Mouse (Mus musculus) stomach, embryonic 15.5 days (tissue): Measurements from ENCODE around the gene Pjvk. TPM values are rescaled to one million over a fixed set of nuclear protein-coding genes. Genes with fewer than 3 reads are reported as not detected.
"Not testable (repeated sequence)": the region's sequence is repeated elsewhere in the genome, so short reads cannot be mapped to it uniquely, and the experiment has no call there.

Experiments
- ATAC-seq: fragments of 200-750 bp; cut with Nextera tagmentation; 2 replicates; pipeline ENCODE4 v1.8.0; 2017; ENCODE audit warnings: low read depth, moderate number of reproducible peaks, moderate TSS enrichment; ENCODE audit not compliant: insufficient read depth, low FRiP score
- H3K27ac ChIP-seq: fragments of 300-500 bp; sonication (generic); 2 replicates; pipeline ENCODE4 v1.5.1; 2015; ENCODE audit warnings: mild to moderate bottlenecking, inconsistent platforms
- H3K27me3 ChIP-seq: fragments of 300-500 bp; sonication (generic); replicated peaks from 2 replicates; pipeline ENCODE4 v1.6.1; 2015; ENCODE audit warnings: inconsistent platforms
- H3K36me3 ChIP-seq: fragments of 300-500 bp; sonication (generic); 2 replicates; pipeline ENCODE4 v1.6.1; 2015; ENCODE audit warnings: inconsistent platforms
- H3K4me1 ChIP-seq: fragments of 300-500 bp; sonication (generic); 2 replicates; pipeline ENCODE4 v1.6.1; 2015; ENCODE audit warnings: inconsistent platforms
- H3K4me2 ChIP-seq: fragments of 300-500 bp; sonication (generic); 2 replicates; pipeline ENCODE4 v1.6.1; 2015; ENCODE audit warnings: mild to moderate bottlenecking, inconsistent platforms
- H3K4me3 ChIP-seq: fragments of 300-500 bp; sonication (generic); replicated peaks from 2 replicates; pipeline ENCODE4 v1.5.1; 2015; ENCODE audit warnings: inconsistent platforms
- H3K9ac ChIP-seq: fragments of 300-500 bp; sonication (generic); 2 replicates; pipeline ENCODE4 v1.6.1; 2015; ENCODE audit warnings: inconsistent platforms
- H3K9me3 ChIP-seq: fragments of 300-500 bp; sonication (generic); 2 replicates; pipeline ENCODE4 v1.6.1; 2016; ENCODE audit warnings: inconsistent platforms
- WGBS: fragments of 180-500 bp; shearing (Covaris S2); methylation state at CpG from one replicate; pipeline ENCODE4 v1.1.7; 2015; 5-methylcytosine and 5-hydroxymethylcytosine counted together
- polyA plus RNA-seq: library from polyadenylated mRNA; unstranded; fragments of >200 nt; fragmentation: Nextera tagmentation; extraction: Ambion mirVana; gene quantifications from 2 replicates; pipeline ENCODE4 v1.2.1, GENCODE M21; 2015

The Pjvk gene
- polyA plus RNA-seq, result 0.21 and 0.32 TPM in 2 replicates

- peak; percentile 99 for ATAC-seq
- Histone ChIP-seq H3K9me3 (no peaks in the 10 kb centered on the region), H3K4me1 (peaks cover 4% of the 10 kb centered on the region; the same call in 1 of the 2 replicates), H3K4me3 (peak within 1 kb of the TSS; percentile 81), H3K27ac (peak within 1 kb of the TSS; percentile 90), H3K36me3 (no peaks in the 10 kb centered on the region), H3K4me2 (peak within 1 kb of the TSS; percentile 92), H3K27me3 (no peaks in the 10 kb centered on the region), H3K9ac (peak within 1 kb of the TSS; percentile 69)
- under 1% methylated on average over 39 of the region's 42 CpGs for WGBS
These were observed at the start of gene Pjvk, which contains the start of gene Prkra for GRCm38 (mm10) chr2:76647883-76648570. Gene Pjvk (plus strand): TSS chr2:76648476. Gene Prkra (minus strand): TSS chr2:76648015.

DNA sequence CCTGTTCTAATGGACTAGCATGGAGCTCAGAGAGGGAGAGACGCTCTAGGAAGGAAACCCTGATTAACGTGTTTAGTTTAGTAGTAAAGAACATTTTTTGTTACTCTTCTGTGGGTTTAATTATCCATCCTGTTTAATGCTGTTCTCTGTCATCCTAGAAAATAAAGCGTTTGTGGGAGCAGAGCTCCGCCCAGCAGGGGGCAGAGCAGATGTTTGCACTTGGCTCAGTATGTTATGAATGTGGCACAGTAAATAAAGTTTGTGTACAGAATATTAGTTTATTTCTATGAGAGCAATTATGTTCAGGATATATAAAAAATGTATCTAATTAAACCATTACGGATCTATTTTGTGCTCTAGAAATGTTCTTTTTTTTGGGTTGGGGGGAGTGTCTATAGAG is 49.1 kb upstream of the Pjvk start:
- Histone ChIP-seq H3K27ac (no peak overlapping the region), H3K4me1 (no peaks in the 10 kb centered on the region), H3K9ac (no peak overlapping the region), H3K9me3 (no peaks in the 10 kb centered on the region), H3K36me3 (no peaks in the 10 kb centered on the region), H3K27me3 (no peaks in the 10 kb centered on the region), H3K4me3 (no peak overlapping the region), H3K4me2 (no peak overlapping the region)
- ATAC-seq, result no peak
- WGBS, result 64% methylated on average over 5 of the region's 5 CpGs

DNA sequence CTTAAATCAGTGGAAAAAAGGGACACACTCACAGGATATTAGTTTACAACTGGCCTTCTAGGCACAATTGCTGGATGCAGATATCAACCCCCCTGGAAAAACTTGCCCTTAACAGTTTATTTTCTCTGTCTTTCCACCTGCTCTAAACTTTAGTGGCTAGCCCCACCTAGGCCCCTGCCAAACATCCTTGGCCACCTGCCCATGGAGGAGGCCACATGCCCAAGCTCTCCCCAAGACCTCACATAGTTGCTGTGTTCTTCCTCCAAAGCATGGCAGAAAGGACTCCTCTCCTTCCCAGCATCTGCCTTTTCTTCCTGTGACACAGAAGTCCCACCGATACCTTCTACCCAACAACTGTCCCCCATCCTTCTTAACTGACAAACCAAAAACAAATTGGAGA is 46.0 kb upstream of the Pjvk start:
- no peaks in the 10 kb centered on the region for H3K27me3 ChIP-seq
- H3K36me3 ChIP-seq, result no peaks in the 10 kb centered on the region
- H3K4me1 ChIP-seq, result no peaks in the 10 kb centered on the region
- WGBS, result 89% methylated on average over 1 of the region's 1 CpGs
- H3K4me3 ChIP-seq, result no peak overlapping the region
- ATAC-seq, result no peak
- H3K9ac ChIP-seq, result no peak overlapping the region
- H3K27ac ChIP-seq, result no peak overlapping the region
- no peaks in the 10 kb centered on the region for H3K9me3 ChIP-seq
- no peak overlapping the region for H3K4me2 ChIP-seq

DNA sequence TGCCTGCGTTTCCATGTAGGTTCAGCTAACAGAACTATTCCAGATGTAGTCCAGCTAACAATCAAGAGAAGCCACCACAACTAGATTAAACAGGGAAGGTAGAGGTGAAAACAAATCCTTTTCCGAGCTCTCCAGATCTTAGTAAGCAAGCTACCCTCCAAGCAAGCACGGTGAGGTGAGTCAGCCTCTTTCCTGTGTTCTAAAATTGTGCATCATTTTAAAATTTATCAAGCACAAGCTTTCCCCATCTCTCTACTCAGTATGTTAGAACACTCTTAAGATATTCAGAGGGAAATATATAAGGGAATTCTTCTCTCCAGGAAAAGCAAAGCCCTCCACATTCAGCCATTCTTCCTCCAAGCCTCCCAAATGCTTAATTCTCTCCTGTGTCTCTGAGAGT is 41.6 kb upstream of the Pjvk start:
- Histone ChIP-seq H3K9ac (no peak overlapping the region), H3K4me3 (no peak overlapping the region), H3K27me3 (no peaks in the 10 kb centered on the region), H3K9me3 (no peaks in the 10 kb centered on the region), H3K4me2 (no peak overlapping the region), H3K4me1 (no peaks in the 10 kb centered on the region), H3K36me3 (no peaks in the 10 kb centered on the region), H3K27ac (no peak overlapping the region)
- ATAC-seq, result no peak
- WGBS, result 78% methylated on average over 3 of the region's 3 CpGs

- WGBS, result 68% methylated on average over 10 of the region's 10 CpGs
- Histone ChIP-seq H3K9me3 (no peaks in the 10 kb centered on the region), H3K27ac (no peak overlapping the region), H3K36me3 (no peaks in the 10 kb centered on the region), H3K27me3 (no peaks in the 10 kb centered on the region), H3K9ac (no peak overlapping the region), H3K4me1 (no peaks in the 10 kb centered on the region), H3K4me3 (no peak overlapping the region), H3K4me2 (no peak overlapping the region)
- no peak for ATAC-seq
These were observed 37.8 kb upstream of the Pjvk start for GRCm38 (mm10) chr2:76610326-76611104.

DNA sequence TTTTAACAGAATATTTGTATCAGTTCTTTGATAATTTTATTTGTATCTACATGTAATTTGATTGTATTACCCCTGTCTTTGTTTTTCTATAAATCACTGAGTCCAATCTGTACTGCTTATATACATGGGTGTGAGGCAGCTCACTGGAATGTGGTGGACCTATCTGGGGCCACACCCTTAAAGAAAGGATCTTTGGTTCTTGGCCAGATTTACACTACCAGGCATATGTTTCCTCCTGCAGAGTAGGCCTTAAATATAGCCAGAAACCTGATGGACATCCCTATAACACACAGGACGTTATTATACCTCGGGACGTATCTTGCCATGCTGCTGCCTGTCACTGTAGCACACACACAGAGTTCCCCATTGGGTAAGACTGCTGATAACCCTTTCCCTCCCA is 36.3 kb upstream of the Pjvk start:
- H3K9me3 ChIP-seq, result no peaks in the 10 kb centered on the region
- WGBS, result 85% methylated on average over 3 of the region's 3 CpGs
- H3K4me3 ChIP-seq, result no peak overlapping the region
- H3K4me1 ChIP-seq, result no peaks in the 10 kb centered on the region
- H3K27me3 ChIP-seq, result no peaks in the 10 kb centered on the region
- H3K27ac ChIP-seq, result no peak overlapping the region
- no peak overlapping the region for H3K4me2 ChIP-seq
- ATAC-seq, result no peak
- no peak overlapping the region for H3K9ac ChIP-seq
- H3K36me3 ChIP-seq, result no peaks in the 10 kb centered on the region

DNA sequence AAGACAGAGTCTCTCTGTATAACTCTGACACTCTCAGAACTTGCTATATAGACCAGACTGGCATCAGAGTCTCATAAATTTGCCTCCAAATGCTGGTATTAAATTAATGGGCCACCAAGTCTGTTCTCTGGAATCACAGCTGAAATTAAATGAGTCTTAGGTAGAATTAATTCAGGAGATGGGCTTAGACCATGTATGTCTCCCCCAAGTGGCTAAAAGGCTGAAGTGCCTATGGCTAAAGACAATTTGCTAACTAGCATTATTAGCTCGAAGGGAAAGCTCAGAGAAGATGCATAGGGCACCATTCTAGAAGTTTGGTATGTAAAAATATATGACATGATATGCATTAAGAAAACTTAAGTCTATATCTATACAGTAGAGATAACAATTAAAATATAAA is 30.2 kb upstream of the Pjvk start:
- no peaks in the 10 kb centered on the region for H3K4me1 ChIP-seq
- H3K9me3 ChIP-seq, result no peaks in the 10 kb centered on the region
- ATAC-seq, result no peak
- H3K9ac ChIP-seq, result no peak overlapping the region
- WGBS, result 23% methylated on average over 1 of the region's 1 CpGs
- H3K4me3 ChIP-seq, result no peak overlapping the region
- no peak overlapping the region for H3K4me2 ChIP-seq
- H3K27me3 ChIP-seq, result no peaks in the 10 kb centered on the region
- no peaks in the 10 kb centered on the region for H3K36me3 ChIP-seq
- no peak overlapping the region for H3K27ac ChIP-seq

GRCm38 (mm10) chr2:76620188-76620587 is 28.1 kb upstream of the Pjvk start:
- no peaks in the 10 kb centered on the region for H3K9me3 ChIP-seq
- H3K27ac ChIP-seq, result no peak overlapping the region
- no peak overlapping the region for H3K9ac ChIP-seq
- no peaks in the 10 kb centered on the region for H3K4me1 ChIP-seq
- H3K27me3 ChIP-seq, result no peaks in the 10 kb centered on the region
- WGBS, result 80% methylated on average over 5 of the region's 5 CpGs
- no peak overlapping the region for H3K4me2 ChIP-seq
- H3K4me3 ChIP-seq, result no peak overlapping the region
- ATAC-seq, result no peak
- H3K36me3 ChIP-seq, result peaks cover 4% of the 10 kb centered on the region; the same call in 1 of the 2 replicates

GRCm38 (mm10) chr2:76621724-76622123 is 26.6 kb upstream of the Pjvk start:
- Histone ChIP-seq H3K27me3 (no peaks in the 10 kb centered on the region), H3K4me1 (no peaks in the 10 kb centered on the region), H3K4me3 (no peak overlapping the region), H3K36me3 (peaks cover 10% of the 10 kb centered on the region; the same call in 1 of the 2 replicates), H3K27ac (no peak overlapping the region), H3K9me3 (no peaks in the 10 kb centered on the region), H3K4me2 (no peak overlapping the region), H3K9ac (no peak overlapping the region)
- ATAC-seq, result no peak
- WGBS, result 63% methylated on average over 1 of the region's 1 CpGs

GRCm38 (mm10) chr2:76622316-76622715 is 26.0 kb upstream of the Pjvk start:
- H3K4me2 ChIP-seq, H3K9me3 ChIP-seq, H3K27ac ChIP-seq, H3K4me3 ChIP-seq, H3K27me3 ChIP-seq, H3K9ac ChIP-seq, ATAC-seq, H3K4me1 ChIP-seq: not testable (repeated sequence)
- 92% methylated on average over 2 of the region's 2 CpGs for WGBS
- H3K36me3 ChIP-seq, result peaks cover 16% of the 10 kb centered on the region; the same call in 1 of the 2 replicates

GRCm38 (mm10) chr2:76630293-76630692 is 18.0 kb upstream of the Pjvk start:
- no peak for ATAC-seq
- Histone ChIP-seq H3K4me2 (no peak overlapping the region), H3K36me3 (peaks cover 52% of the 10 kb centered on the region), H3K27me3 (no peaks in the 10 kb centered on the region), H3K4me1 (no peaks in the 10 kb centered on the region), H3K9me3 (no peaks in the 10 kb centered on the region), H3K9ac (no peak overlapping the region), H3K4me3 (no peak overlapping the region), H3K27ac (no peak overlapping the region)
- WGBS, result 88% methylated on average over 12 of the region's 12 CpGs

DNA sequence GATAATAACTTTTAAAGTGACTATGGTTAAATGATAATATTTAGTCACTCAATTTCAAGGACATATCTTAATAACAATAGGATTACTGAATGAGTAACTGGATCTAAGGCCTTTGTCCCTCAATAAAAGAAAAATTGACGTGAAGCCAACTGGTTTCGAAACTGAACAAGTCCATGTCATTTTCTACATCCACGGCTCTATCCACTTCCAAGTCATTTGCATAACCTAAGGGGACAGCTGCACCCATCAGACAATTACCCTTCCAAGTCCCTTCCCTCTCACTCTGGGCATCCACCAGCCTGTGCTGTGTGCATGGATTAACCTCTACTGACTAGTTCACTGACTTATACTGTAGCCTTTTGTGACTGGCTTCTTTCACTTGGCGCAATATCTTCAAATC is 16.7 kb upstream of the Pjvk start:
- Histone ChIP-seq H3K9me3 (no peaks in the 10 kb centered on the region), H3K4me2 (no peak overlapping the region), H3K27ac (no peak overlapping the region), H3K9ac (no peak overlapping the region), H3K27me3 (no peaks in the 10 kb centered on the region), H3K4me3 (no peak overlapping the region), H3K4me1 (no peaks in the 10 kb centered on the region), H3K36me3 (peaks cover 50% of the 10 kb centered on the region)
- 90% methylated on average over 4 of the region's 4 CpGs for WGBS
- ATAC-seq, result no peak
